Mouse (Mus musculus) retina, embryonic 14.5 days (tissue): ENCODE results near the gene Hist2h2ab.
"Not testable (repeated sequence)": the region's sequence is repeated elsewhere in the genome, so short reads cannot be mapped to it uniquely, and the experiment has no call there.

Experiments used
- DNase-seq: peaks from one replicate; pipeline ENCODE4 v3.0.0-alpha.2; 2015; ENCODE audit warnings: low spot score

The Hist2h2ab gene

GRCm38 (mm10) chr3:96198181-96198580 is 21.5 kb upstream of the Hist2h2ab start:
- peak; percentile 5 for DNase-seq

- DNase-seq, result not testable (repeated sequence)
These were observed 20.9 kb upstream of the Hist2h2ab start for GRCm38 (mm10) chr3:96198601-96199251.

- no peak for DNase-seq
These were observed 19.9 kb upstream of the Hist2h2ab start for GRCm38 (mm10) chr3:96199731-96200130.

- no peak for DNase-seq
These were observed 11.8 kb upstream of the Hist2h2ab start for GRCm38 (mm10) chr3:96207819-96208218.

- DNase-seq, result peak; percentile 22
These were observed 10.4 kb upstream of the Hist2h2ab start for GRCm38 (mm10) chr3:96209242-96209641.

GRCm38 (mm10) chr3:96219191-96219641 is 449 bp upstream of the Hist2h2ab start:
- no peak for DNase-seq

GRCm38 (mm10) chr3:96220131-96220764 is 583 bp downstream of the Hist2h2ab start:
- peak; percentile 60 for DNase-seq

- DNase-seq, result peak; percentile 88
These were observed 1.3 kb downstream of the Hist2h2ab start, which contains the start of the genes Hist2h2ac and Hist2h2be for GRCm38 (mm10) chr3:96220765-96221639. Hist2h2ac (minus strand) TSS chr3:96220880. Hist2h2be (plus strand) TSS chr3:96221119.

GRCm38 (mm10) chr3:96221640-96222038 is 2.0 kb downstream of the Hist2h2ab start:
- peak; percentile 7 for DNase-seq

GRCm38 (mm10) chr3:96222774-96223173 is 3.1 kb downstream of the Hist2h2ab start:
- DNase-seq, result no peak

- peak; percentile 51 for DNase-seq
These were observed 5.8 kb downstream of the Hist2h2ab start for GRCm38 (mm10) chr3:96225421-96225820.

GRCm38 (mm10) chr3:96226695-96227648 is 7.3 kb downstream of the Hist2h2ab start:
- DNase-seq, result no peak

GRCm38 (mm10) chr3:96228828-96229227 is 9.2 kb downstream of the Hist2h2ab start:
- no peak for DNase-seq

- DNase-seq, result no peak
These were observed 10.7 kb downstream of the Hist2h2ab start for GRCm38 (mm10) chr3:96230404-96230803.

- DNase-seq, result no peak
These were observed 11.5 kb downstream of the Hist2h2ab start for GRCm38 (mm10) chr3:96230910-96231757.

- DNase-seq, result no peak
These were observed 12.1 kb downstream of the Hist2h2ab start for GRCm38 (mm10) chr3:96231758-96232120.

GRCm38 (mm10) chr3:96234914-96235313 is 15.2 kb downstream of the Hist2h2ab start:
- DNase-seq, result no peak

- no peak for DNase-seq
These were observed 16.2 kb downstream of the Hist2h2ab start for GRCm38 (mm10) chr3:96235836-96236235.

- no peak for DNase-seq
These were observed 17.2 kb downstream of the Hist2h2ab start for GRCm38 (mm10) chr3:96236834-96237334.

GRCm38 (mm10) chr3:96237335-96237903 is 17.8 kb downstream of the Hist2h2ab start:
- peak; percentile 40 for DNase-seq
